Mouse (Mus musculus): Measurements from ENCODE around the gene Tmem43. TPM values are rescaled to one million over a fixed set of nuclear protein-coding genes. Genes with fewer than 3 reads are reported as not detected.

The Tmem43 gene
- total RNA-seq, 1 experiment from 2014 or later = 55.3 TPM

GRCm38 (mm10) chr6:91528265-91528664 is 54.8 kb downstream of the Tmem43 start:
- no peak for ATAC-seq (replicated peaks; ENCODE audit: insufficient number of reproducible peaks, low FRiP score, low TSS enrichment, poor library complexity, severe bottlenecking)

GRCm38 (mm10) chr6:91530673-91531072 is 57.2 kb downstream of the Tmem43 start:
- ATAC-seq (replicated peaks; ENCODE audit: insufficient number of reproducible peaks, low FRiP score, low TSS enrichment, poor library complexity, severe bottlenecking) = no peak

- no peak for ATAC-seq (replicated peaks; ENCODE audit: insufficient number of reproducible peaks, low FRiP score, low TSS enrichment, poor library complexity, severe bottlenecking)
Observed at GRCm38 (mm10) chr6:91531276-91531675, 57.8 kb downstream of the Tmem43 start.

GRCm38 (mm10) chr6:91532661-91533060 is 59.2 kb downstream of the Tmem43 start:
- ATAC-seq (replicated peaks; ENCODE audit: insufficient number of reproducible peaks, low FRiP score, low TSS enrichment, poor library complexity, severe bottlenecking) = no peak

- ATAC-seq (replicated peaks; ENCODE audit: insufficient number of reproducible peaks, low FRiP score, low TSS enrichment, poor library complexity, severe bottlenecking) = no peak
Observed at GRCm38 (mm10) chr6:91533359-91533758, 59.9 kb downstream of the Tmem43 start.

GRCm38 (mm10) chr6:91533771-91534170 is 60.3 kb downstream of the Tmem43 start:
- ATAC-seq (replicated peaks; ENCODE audit: insufficient number of reproducible peaks, low FRiP score, low TSS enrichment, poor library complexity, severe bottlenecking) = no peak

- ATAC-seq (replicated peaks; ENCODE audit: insufficient number of reproducible peaks, low FRiP score, low TSS enrichment, poor library complexity, severe bottlenecking) = no peak
Observed at GRCm38 (mm10) chr6:91534268-91534667, 60.8 kb downstream of the Tmem43 start.

GRCm38 (mm10) chr6:91535231-91535630 is 61.7 kb downstream of the Tmem43 start:
- ATAC-seq (replicated peaks; ENCODE audit: insufficient number of reproducible peaks, low FRiP score, low TSS enrichment, poor library complexity, severe bottlenecking) = no peak

GRCm38 (mm10) chr6:91536047-91536765 is 62.7 kb downstream of the Tmem43 start:
- ATAC-seq (replicated peaks; ENCODE audit: insufficient number of reproducible peaks, low FRiP score, low TSS enrichment, poor library complexity, severe bottlenecking) = no peak

Other genes with a start within 250 kb of the Tmem43 start
- gene Wnt7a, start 62.3 kb upstream of the Tmem43 start, total RNA-seq (2017) = not detected in 3 replicates
- gene Chchd4, start 157 bp upstream of the Tmem43 start, total RNA-seq (2017) = 3.8 to 6.3 TPM (median 6.2 TPM) in 3 replicates
- 35.3 to 58.5 TPM (median 37.1 TPM) in 3 replicates for gene Xpc, start 42.2 kb downstream of the Tmem43 start, total RNA-seq (2017)
- 140 to 220 TPM (median 147 TPM) in 3 replicates for gene Lsm3, start 42.2 kb downstream of the Tmem43 start, total RNA-seq (2017)
- gene Slc6a6, start 210.3 kb downstream of the Tmem43 start, total RNA-seq (2017) = 63.2 to 87.6 TPM (median 76.2 TPM) in 3 replicates

Data from monocyte, adult 5-6 weeks (primary cell).